Mouse (Mus musculus): ENCODE data around the gene Mib2. TPM values are rescaled to one million over a fixed set of nuclear protein-coding genes. Genes with fewer than 3 reads are reported as not detected.
"Not testable (repeated sequence)": the region's sequence is repeated elsewhere in the genome, so short reads cannot be mapped to it uniquely, and the experiment has no call there.

Mib2 gene
- polyA plus RNA-seq, 1 experiment from 2014 or later, result 17.8 TPM

GRCm38 (mm10) chr4:155658961-155659360 is 10.0 kb downstream of the Mib2 start:
- Histone ChIP-seq H3K27me3 (replicated peaks) (0 out of 2 replicates have a peak, but pooled peaks cover 6% of the 10 kb centered on the region), H3K36me3 (peaks cover 8% of the 10 kb centered on the region; the same call in 1 of the 2 replicates), H3K27ac (no peak overlapping the region), H3K4me1 (replicated peaks) (peaks cover 22% of the 10 kb centered on the region), H3K4me2 (replicated peaks) (no peak overlapping the region), H3K9me3 (no peaks in the 10 kb centered on the region), H3K4me3 (replicated peaks) (no peak overlapping the region), H3K9ac (no peak overlapping the region)
- WGBS, result 93% methylated on average over 10 of the region's 10 CpGs
- ATAC-seq, result no peak

GRCm38 (mm10) chr4:155656214-155656751 is 12.7 kb downstream of the Mib2 start:
- Histone ChIP-seq H3K36me3 (peaks cover 8% of the 10 kb centered on the region; the same call in 1 of the 2 replicates), H3K9ac (peak overlapping the region; percentile 5), H3K4me3 (replicated peaks) (no peak overlapping the region), H3K4me2 (replicated peaks) (no peak overlapping the region), H3K9me3 (no peaks in the 10 kb centered on the region), H3K4me1 (replicated peaks) (peaks cover 48% of the 10 kb centered on the region), H3K27me3 (replicated peaks) (peaks cover 16% of the 10 kb centered on the region), H3K27ac (no peak overlapping the region)
- ATAC-seq, result no peak
- 91% methylated on average over 13 of the region's 13 CpGs for WGBS

- peaks cover 19% of the 10 kb centered on the region for H3K36me3 ChIP-seq
- H3K9me3 ChIP-seq, result no peaks in the 10 kb centered on the region
- ATAC-seq, result peak; percentile 81
- H3K27ac ChIP-seq, result peak overlapping the region; percentile 54
- H3K4me3 ChIP-seq (replicated peaks), result peak overlapping the region; percentile 45
- peak overlapping the region; percentile 52 for H3K9ac ChIP-seq
- H3K4me1 ChIP-seq (replicated peaks), result peaks cover 44% of the 10 kb centered on the region
- H3K27me3 ChIP-seq (replicated peaks), result peaks cover 16% of the 10 kb centered on the region
- peak overlapping the region; percentile 89 for H3K4me2 ChIP-seq (replicated peaks)
- 2% methylated on average over 52 of the region's 52 CpGs for WGBS
Measured at GRCm38 (mm10) chr4:155654456-155655298, 14.3 kb downstream of the Mib2 start.

GRCm38 (mm10) chr4:155654183-155654455 is 14.9 kb downstream of the Mib2 start:
- WGBS, result 5% methylated on average over 6 of the region's 6 CpGs
- H3K4me3 ChIP-seq (replicated peaks), result peak overlapping the region; percentile 45
- H3K4me1 ChIP-seq (replicated peaks), result peaks cover 44% of the 10 kb centered on the region
- H3K27ac ChIP-seq, result peak overlapping the region; percentile 54; the same call in 1 of the 2 replicates
- H3K4me2 ChIP-seq (replicated peaks), result peak overlapping the region; percentile 89
- peaks cover 25% of the 10 kb centered on the region for H3K36me3 ChIP-seq
- peak overlapping the region; percentile 52 for H3K9ac ChIP-seq
- no peaks in the 10 kb centered on the region for H3K9me3 ChIP-seq
- H3K27me3 ChIP-seq (replicated peaks), result peaks cover 16% of the 10 kb centered on the region
- 0 out of 2 replicates have a peak, but pooled peaks have one; percentile 1 for ATAC-seq

- H3K9ac ChIP-seq, result peak overlapping the region; percentile 52
- peak overlapping the region; percentile 89 for H3K4me2 ChIP-seq (replicated peaks)
- peak overlapping the region; percentile 68 for H3K27ac ChIP-seq
- peak; percentile 7; the same call in 1 of the 2 replicates for ATAC-seq
- H3K36me3 ChIP-seq, result peaks cover 28% of the 10 kb centered on the region
- H3K4me3 ChIP-seq (replicated peaks), result peak overlapping the region; percentile 45
- no peaks in the 10 kb centered on the region for H3K9me3 ChIP-seq
- WGBS, result 4% methylated on average over 31 of the region's 31 CpGs
- H3K27me3 ChIP-seq (replicated peaks), result peaks cover 16% of the 10 kb centered on the region
- peaks cover 44% of the 10 kb centered on the region for H3K4me1 ChIP-seq (replicated peaks)
Measured at GRCm38 (mm10) chr4:155653451-155654182, 15.4 kb downstream of the Mib2 start.

GRCm38 (mm10) chr4:155653086-155653450 is 15.9 kb downstream of the Mib2 start, which contains the start of gene Mmp23:
Gene Mmp23 (minus strand): TSS chr4:155653384.
- Histone ChIP-seq H3K9me3 (no peaks in the 10 kb centered on the region), H3K9ac (peak within 1 kb of the TSS; percentile 52), H3K27me3 (replicated peaks) (peaks cover 16% of the 10 kb centered on the region), H3K4me1 (replicated peaks) (peaks cover 44% of the 10 kb centered on the region), H3K4me3 (replicated peaks) (peak within 1 kb of the TSS; percentile 45), H3K4me2 (replicated peaks) (peak within 1 kb of the TSS; percentile 89), H3K27ac (peak within 1 kb of the TSS; percentile 68), H3K36me3 (peaks cover 33% of the 10 kb centered on the region)
- WGBS, result 1% methylated on average over 33 of the region's 33 CpGs
- peak; percentile 19; the same call in 1 of the 2 replicates for ATAC-seq

GRCm38 (mm10) chr4:155652283-155653085 is 16.5 kb downstream of the Mib2 start:
- Histone ChIP-seq H3K9ac (peak overlapping the region; percentile 52), H3K4me1 (replicated peaks) (peaks cover 44% of the 10 kb centered on the region), H3K4me2 (replicated peaks) (peak overlapping the region; percentile 89), H3K27ac (peak overlapping the region; percentile 68; the same call in 1 of the 2 replicates), H3K36me3 (peaks cover 37% of the 10 kb centered on the region), H3K27me3 (replicated peaks) (peaks cover 16% of the 10 kb centered on the region), H3K9me3 (no peaks in the 10 kb centered on the region), H3K4me3 (replicated peaks) (peak overlapping the region; percentile 45)
- no peak for ATAC-seq
- 25% methylated on average over 36 of the region's 36 CpGs for WGBS

- peak overlapping the region; percentile 5; the same call in 1 of the 2 replicates for H3K9ac ChIP-seq
- peak overlapping the region; percentile 89 for H3K4me2 ChIP-seq (replicated peaks)
- WGBS, result 53% methylated on average over 15 of the region's 15 CpGs
Measured at GRCm38 (mm10) chr4:155651553-155652269, 17.3 kb downstream of the Mib2 start.

GRCm38 (mm10) chr4:155649355-155649754 is 19.6 kb downstream of the Mib2 start:
- Histone ChIP-seq H3K4me3 (replicated peaks) (no peak overlapping the region), H3K9ac (no peak overlapping the region), H3K36me3 (peaks cover 32% of the 10 kb centered on the region), H3K9me3 (no peaks in the 10 kb centered on the region), H3K4me1 (replicated peaks) (peaks cover 32% of the 10 kb centered on the region), H3K27ac (no peak overlapping the region), H3K27me3 (replicated peaks) (peaks cover 12% of the 10 kb centered on the region), H3K4me2 (replicated peaks) (no peak overlapping the region)
- no peak for ATAC-seq
- WGBS, result 89% methylated on average over 11 of the region's 11 CpGs

More at GRCm38 (mm10) chr4:155651553-155652269, 17.3 kb downstream of the Mib2 start:
- Histone ChIP-seq H3K27me3 (replicated peaks) (peaks cover 16% of the 10 kb centered on the region), H3K4me3 (replicated peaks) (peak overlapping the region; percentile 45; the same call in 1 of the 2 replicates), H3K4me1 (replicated peaks) (peaks cover 44% of the 10 kb centered on the region), H3K36me3 (peaks cover 36% of the 10 kb centered on the region), H3K9me3 (no peaks in the 10 kb centered on the region), H3K27ac (peak overlapping the region; percentile 41; the same call in 1 of the 2 replicates)
- ATAC-seq, result peak; percentile 40

GRCm38 (mm10) chr4:155645721-155646120 is 23.3 kb downstream of the Mib2 start:
- Histone ChIP-seq H3K9ac (no peak overlapping the region), H3K9me3 (no peaks in the 10 kb centered on the region), H3K4me2 (replicated peaks) (no peak overlapping the region), H3K27ac (no peak overlapping the region), H3K27me3 (replicated peaks) (no peaks in the 10 kb centered on the region), H3K4me3 (replicated peaks) (no peak overlapping the region), H3K36me3 (peaks cover 55% of the 10 kb centered on the region), H3K4me1 (replicated peaks) (no peaks in the 10 kb centered on the region)
- ATAC-seq, result no peak
- WGBS, result 94% methylated on average over 5 of the region's 5 CpGs

- not testable (repeated sequence) for H3K4me3 ChIP-seq (replicated peaks); H3K27ac ChIP-seq; H3K9ac ChIP-seq; H3K9me3 ChIP-seq; ATAC-seq; H3K27me3 ChIP-seq (replicated peaks); H3K4me1 ChIP-seq (replicated peaks); H3K4me2 ChIP-seq (replicated peaks)
- 93% methylated on average over 2 of the region's 2 CpGs for WGBS
- H3K36me3 ChIP-seq, result peaks cover 54% of the 10 kb centered on the region
Measured at GRCm38 (mm10) chr4:155645308-155645707, 23.7 kb downstream of the Mib2 start, which contains the start of gene Gm10563. Gene Gm10563 (minus strand): TSS chr4:155645408.

All from intestine, embryonic 15.5 days (tissue).